18 mouse cellular contexts compared by ENCODE assay signal in genomic region chr3:26639214-26639613, GRCm38 (mm10). TPM values are rescaled to one million over a fixed set of nuclear protein-coding genes. Genes with fewer than 3 reads are reported as not detected.
DNase-seq lines count a peak whose midpoint lies in the region; ATAC-seq lines count a peak whose summit lies in the region.
"Had no signal": no experiment of that assay in that cellular context is flagged by ENCODE, and none has a peak within 500 bp of the region (broad histone marks: within the 10 kb centered on the region; RNA-seq: fewer than 3 reads in every experiment).

No protein-coding gene starts in this region.

- 36% methylated on average over 9 of the region's 9 CpGs for WGBS in midbrain, embryonic 15.5 days
- 56% methylated on average over 9 of the region's 9 CpGs for WGBS in midbrain, embryonic 11.5 days
- WGBS in forebrain, embryonic 16.5 days = 14% methylated on average over 9 of the region's 9 CpGs
- 35% methylated on average over 9 of the region's 9 CpGs for WGBS in neural tube, embryonic 13.5 days

- no peak overlapping the region for H3K9ac ChIP-seq in midbrain, embryonic 15.5 days
- H3K9ac ChIP-seq in midbrain, embryonic 11.5 days (ENCODE audit: low read length) = no peak overlapping the region
- H3K9ac ChIP-seq in forebrain, embryonic 16.5 days (replicated peaks; ENCODE audit: low read depth, low read length) = 0 out of 2 replicates have a peak overlapping the region, but pooled peaks have one; percentile 22
- H3K9ac ChIP-seq in neural tube, embryonic 13.5 days = no peak overlapping the region
- H3K9ac ChIP-seq: embryonic facial prominence, embryonic 12.5 days; heart, embryonic 13.5 days; liver, embryonic 15.5 days had no signal

- peak; percentile 27 for DNase-seq in embryo, embryonic 10 days (ENCODE audit: low spot score)
- no peak for DNase-seq in embryo, embryonic 9.5 days (ENCODE audit: extremely low spot score)
- DNase-seq in midbrain, embryonic 11.5 days (ENCODE audit: low spot score, missing footprints) = no peak
- DNase-seq in thymus, postnatal 25 days = no peak
- no peak for DNase-seq in ovary, postnatal 10 days (ENCODE audit: low spot score)
- DNase-seq: adrenal gland, postnatal 14 days; kidney, postnatal 25 days; spleen, adult 18-20 months; thymus, adult 18-20 months had no signal

- peak overlapping the region; percentile 22 for H3K4me2 ChIP-seq in midbrain, embryonic 15.5 days
- H3K4me2 ChIP-seq in midbrain, embryonic 11.5 days = no peak overlapping the region
- peak overlapping the region; percentile 27; the same call in 1 of the 2 replicates for H3K4me2 ChIP-seq in forebrain, embryonic 16.5 days (ENCODE audit: low read length)
- 0 out of 2 replicates have a peak overlapping the region, but pooled peaks have one; percentile 24 for H3K4me2 ChIP-seq in neural tube, embryonic 13.5 days
- H3K4me2 ChIP-seq: embryonic facial prominence, embryonic 12.5 days; heart, embryonic 13.5 days; liver, embryonic 15.5 days had no signal

- H3K36me3 ChIP-seq in midbrain, embryonic 15.5 days (replicated peaks) = no peaks in the 10 kb centered on the region
- H3K36me3 ChIP-seq in midbrain, embryonic 11.5 days (ENCODE audit: control insufficient read depth, insufficient read depth, low read length) = no peaks in the 10 kb centered on the region
- H3K36me3 ChIP-seq in forebrain, embryonic 16.5 days (ENCODE audit: control insufficient read depth, insufficient read depth) = no peaks in the 10 kb centered on the region
- H3K36me3 ChIP-seq in neural tube, embryonic 13.5 days = no peaks in the 10 kb centered on the region
- H3K36me3 ChIP-seq: embryonic facial prominence, embryonic 12.5 days; heart, embryonic 13.5 days; limb, embryonic 10.5 days; liver, embryonic 15.5 days had no signal

- ATAC-seq in midbrain, embryonic 15.5 days (replicated peaks) = peak; percentile 41
- no peak for ATAC-seq in midbrain, embryonic 11.5 days (ENCODE audit: low FRiP score)
- peak; percentile 19; the same call in 1 of the 2 replicates for ATAC-seq in forebrain, embryonic 16.5 days
- ATAC-seq in neural tube, embryonic 13.5 days (ENCODE audit: low read depth) = no peak

- H3K4me1 ChIP-seq in midbrain, embryonic 15.5 days = peaks cover 6% of the 10 kb centered on the region; the same call in 1 of the 2 replicates
- H3K4me1 ChIP-seq in midbrain, embryonic 11.5 days (ENCODE audit: control insufficient read depth, insufficient read depth, low read length) = peaks cover 10% of the 10 kb centered on the region
- H3K4me1 ChIP-seq in forebrain, embryonic 16.5 days (replicated peaks; ENCODE audit: control insufficient read depth, insufficient read depth, low read length) = peaks cover 18% of the 10 kb centered on the region
- peaks cover 15% of the 10 kb centered on the region for H3K4me1 ChIP-seq in neural tube, embryonic 13.5 days (replicated peaks)
- H3K4me1 ChIP-seq: embryonic facial prominence, embryonic 12.5 days; heart, embryonic 13.5 days; limb, embryonic 10.5 days; liver, embryonic 15.5 days had no signal

- no peak overlapping the region for H3K27ac ChIP-seq in midbrain, embryonic 15.5 days
- H3K27ac ChIP-seq in midbrain, embryonic 11.5 days (ENCODE audit: low read depth, low read length) = no peak overlapping the region
- H3K27ac ChIP-seq in forebrain, embryonic 16.5 days (ENCODE audit: low read length) = peak overlapping the region; percentile 32
- H3K27ac ChIP-seq in neural tube, embryonic 13.5 days (replicated peaks) = no peak overlapping the region
- H3K27ac ChIP-seq: embryonic facial prominence, embryonic 12.5 days; heart, embryonic 13.5 days; limb, embryonic 10.5 days; liver, embryonic 15.5 days; macrophage had no signal

- no peak overlapping the region for H3K4me3 ChIP-seq in midbrain, embryonic 15.5 days
- no peak overlapping the region for H3K4me3 ChIP-seq in midbrain, embryonic 11.5 days (ENCODE audit: low read depth, low read length)
- no peak overlapping the region for H3K4me3 ChIP-seq in forebrain, embryonic 16.5 days (replicated peaks; ENCODE audit: low read length)
- H3K4me3 ChIP-seq in neural tube, embryonic 13.5 days = no peak overlapping the region
- H3K4me3 ChIP-seq: embryonic facial prominence, embryonic 12.5 days; heart, embryonic 13.5 days; limb, embryonic 10.5 days; liver, embryonic 15.5 days had no signal

- H3K27me3 ChIP-seq in midbrain, embryonic 15.5 days (replicated peaks) = no peaks in the 10 kb centered on the region
- no peaks in the 10 kb centered on the region for H3K27me3 ChIP-seq in midbrain, embryonic 11.5 days (ENCODE audit: control insufficient read depth, insufficient read depth, low read length)
- H3K27me3 ChIP-seq in forebrain, embryonic 16.5 days (replicated peaks; ENCODE audit: control insufficient read depth, insufficient read depth, low read length) = no peaks in the 10 kb centered on the region
- no peaks in the 10 kb centered on the region for H3K27me3 ChIP-seq in neural tube, embryonic 13.5 days
- H3K27me3 ChIP-seq: embryonic facial prominence, embryonic 12.5 days; heart, embryonic 13.5 days; liver, embryonic 15.5 days had no signal

- H3K9me3 ChIP-seq in midbrain, embryonic 15.5 days = no peaks in the 10 kb centered on the region
- H3K9me3 ChIP-seq in midbrain, embryonic 11.5 days (ENCODE audit: control insufficient read depth, low read length) = no peaks in the 10 kb centered on the region
- H3K9me3 ChIP-seq in forebrain, embryonic 16.5 days (ENCODE audit: control insufficient read depth, low read length) = no peaks in the 10 kb centered on the region
- H3K9me3 ChIP-seq in neural tube, embryonic 13.5 days = no peaks in the 10 kb centered on the region
- H3K9me3 ChIP-seq: embryonic facial prominence, embryonic 12.5 days; heart, embryonic 13.5 days; limb, embryonic 10.5 days had no signal

RNA-seq across cellular contexts. Expression of gene Spata16, which starts 1.8 kb away (rescaled TPM):
- not detected in 2 replicates for polyA plus RNA-seq in midbrain, embryonic 15.5 days (2015; fragmentation: Nextera tagmentation; extraction: Ambion mirVana)
- not detected in 2 replicates for polyA plus RNA-seq in midbrain, embryonic 11.5 days (2014; fragmentation: Nextera tagmentation; extraction: Ambion mirVana)
- not detected in 2 replicates for polyA plus RNA-seq in forebrain, embryonic 16.5 days (2015; fragmentation: Nextera tagmentation; extraction: Ambion mirVana)
- polyA plus RNA-seq in neural tube, embryonic 13.5 days (2015; fragmentation: Nextera tagmentation; extraction: Ambion mirVana) = not detected in 2 replicates
- polyA plus RNA-seq: embryonic facial prominence, embryonic 12.5 days; heart, embryonic 13.5 days; intestine, embryonic 14.5 days; limb, embryonic 10.5 days; liver, embryonic 15.5 days; macrophage had no signal

Comparison
In these comparisons a context has a peak if more than half of its experiments do, and no peak if none do; other contexts are left out.
1. ATAC-seq: peak in midbrain, embryonic 15.5 days (single experiment) and forebrain, embryonic 16.5 days (single experiment); none in midbrain, embryonic 11.5 days (single experiment) and neural tube, embryonic 13.5 days (single experiment).